Mouse (Mus musculus) spleen, adult 18-20 months (tissue): ENCODE results near the gene Pttg1.

Source experiments
- DNase-seq, 2 experiments: peaks; one replicate each; pipeline ENCODE4 v3.0.0; 2022; ENCODE audit warnings: mixed read lengths in 2 of 2

Gene Pttg1

DNA sequence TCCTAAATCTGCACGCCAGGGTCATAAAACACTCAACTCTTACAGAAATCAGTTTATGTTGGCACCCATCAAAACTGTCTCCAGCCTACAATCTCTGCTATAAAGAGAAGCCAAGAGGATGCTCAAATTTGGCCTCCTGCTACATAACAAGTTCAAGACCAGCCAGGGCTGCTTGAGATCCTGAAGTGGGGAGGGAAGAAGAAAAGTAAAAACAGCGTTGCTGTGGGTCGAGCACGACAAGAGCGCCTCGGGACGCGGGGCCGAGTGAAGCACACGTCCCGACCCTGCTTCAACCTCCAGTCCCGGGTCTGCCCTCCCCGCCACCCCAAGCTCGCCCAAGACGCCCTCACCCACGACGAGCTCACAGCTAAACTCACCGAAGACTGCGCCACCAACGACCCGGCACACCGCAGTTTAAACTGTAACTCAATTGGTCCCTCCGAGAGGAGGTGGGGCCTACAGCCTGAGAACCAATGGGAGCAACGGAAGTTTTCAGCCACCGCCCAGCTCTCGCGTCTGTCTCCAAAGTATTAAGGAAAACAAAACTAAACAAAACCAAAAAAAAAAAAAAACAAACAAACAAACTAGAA lies at the start of gene Pttg1:
Gene Pttg1, minus strand, starts transcription at position 428 of the 590 bp plus-strand sequence.
- DNase-seq = peak; percentile 67 to 70

DNA sequence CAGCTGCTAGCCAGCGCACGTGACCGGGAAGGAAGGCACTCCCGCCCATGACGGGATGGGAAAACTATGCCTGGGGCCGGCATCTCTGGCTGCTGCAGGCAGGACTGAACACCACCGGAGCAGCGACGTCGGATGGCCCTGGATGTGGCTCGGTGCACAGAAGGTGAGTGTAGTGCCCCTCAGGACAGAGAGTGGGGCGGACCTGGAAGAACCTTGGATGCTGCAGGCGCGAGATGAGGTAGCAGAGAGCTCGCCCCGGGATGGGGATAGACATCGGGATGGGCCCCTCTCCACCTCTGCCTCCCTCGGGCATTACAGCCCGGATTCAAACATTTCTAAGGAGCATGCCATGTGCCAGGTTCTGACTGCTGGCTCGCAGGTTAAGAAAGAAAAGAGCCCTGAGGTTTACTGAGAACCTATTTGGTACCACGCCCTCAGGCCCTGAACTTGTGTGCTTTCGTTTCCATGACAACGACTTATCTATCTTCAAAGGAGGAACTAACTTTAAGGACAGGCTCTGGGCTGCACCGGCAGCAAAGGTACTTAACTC lies 48.2 kb upstream of the Pttg1 start, which contains the start of gene C1qtnf2:
Gene C1qtnf2, plus strand, starts transcription at position 52 of the 550 bp plus-strand sequence.
- DNase-seq = no peak

GRCm38 (mm10) chr11:43473635-43474224 lies 47.7 kb upstream of the Pttg1 start:
- DNase-seq = no peak

DNA sequence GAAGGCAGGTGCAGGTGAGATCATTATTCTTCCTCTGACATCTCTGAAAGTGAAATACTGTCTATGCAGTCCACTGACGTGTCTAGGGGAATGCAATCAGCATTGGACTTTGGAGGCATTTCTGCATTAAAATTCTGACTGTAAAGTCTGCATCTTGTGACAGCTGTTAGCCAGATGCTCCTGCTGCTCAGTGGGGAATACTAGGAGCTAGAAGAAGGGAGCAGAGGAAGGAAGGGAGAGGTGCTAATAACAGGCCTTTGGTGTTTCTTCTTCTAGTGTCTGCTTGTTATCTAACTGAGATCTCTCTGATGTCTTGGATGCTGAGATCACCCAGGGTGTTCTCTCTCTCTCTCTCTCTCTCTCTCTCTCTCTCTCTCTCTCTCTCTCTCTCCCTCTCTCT lies 47.1 kb upstream of the Pttg1 start:
- no peak for DNase-seq

DNA sequence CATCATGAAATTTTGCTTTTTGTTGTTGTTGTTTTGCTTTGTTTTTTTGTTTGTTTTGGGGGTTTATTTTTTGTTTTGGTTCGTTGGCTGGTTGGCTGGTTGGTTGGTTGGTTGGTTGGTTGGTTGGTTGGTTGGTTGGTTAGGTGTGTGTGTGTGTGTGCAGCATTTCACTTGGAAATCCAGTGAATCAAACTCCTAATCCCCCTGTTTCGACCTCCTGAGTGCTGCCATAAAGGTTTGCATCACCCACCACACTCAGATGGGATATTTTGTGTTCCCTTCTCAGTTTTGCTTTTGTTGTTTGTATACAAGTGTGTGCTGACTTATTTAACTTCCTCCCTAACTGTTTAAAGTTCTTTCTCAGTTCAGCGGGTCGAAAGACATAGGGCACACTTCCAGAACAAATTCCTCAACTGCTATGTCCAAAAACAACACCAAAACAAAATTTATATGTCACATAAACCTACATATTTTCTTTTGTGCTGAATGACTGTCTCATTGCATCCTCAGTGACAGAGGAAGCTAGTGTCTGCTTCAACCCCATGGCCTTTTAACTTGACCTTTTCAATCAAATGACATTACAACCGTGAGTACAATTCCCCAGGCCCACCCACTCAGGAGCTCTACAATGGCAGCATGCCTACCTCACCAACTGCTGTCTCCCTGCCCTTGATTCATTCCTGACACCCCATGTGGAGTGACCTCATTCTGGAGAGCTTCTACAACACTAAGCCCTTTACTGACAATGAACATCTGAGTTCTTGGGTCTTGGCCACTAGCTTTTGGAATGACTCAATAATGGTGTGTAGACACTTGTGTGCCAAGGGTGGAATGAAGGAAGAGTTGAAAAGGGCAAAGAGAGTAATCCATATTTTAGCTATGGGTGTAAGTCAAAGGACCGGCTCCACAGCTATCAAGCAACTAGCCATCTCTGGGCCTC lies 45.1 kb upstream of the Pttg1 start:
- no peak for DNase-seq

- no peak for DNase-seq
These were observed 44.1 kb upstream of the Pttg1 start for GRCm38 (mm10) chr11:43470118-43470517.

- DNase-seq = no peak
These were observed 37.2 kb upstream of the Pttg1 start for GRCm38 (mm10) chr11:43463204-43463603.

- no peak for DNase-seq
These were observed 26.2 kb upstream of the Pttg1 start for GRCm38 (mm10) chr11:43452266-43452665.

GRCm38 (mm10) chr11:43451322-43451721 lies 25.3 kb upstream of the Pttg1 start:
- DNase-seq = no peak

GRCm38 (mm10) chr11:43449916-43450315 lies 23.9 kb upstream of the Pttg1 start:
- DNase-seq = no peak

GRCm38 (mm10) chr11:43443183-43443582 lies 17.1 kb upstream of the Pttg1 start:
- DNase-seq = no peak

DNA sequence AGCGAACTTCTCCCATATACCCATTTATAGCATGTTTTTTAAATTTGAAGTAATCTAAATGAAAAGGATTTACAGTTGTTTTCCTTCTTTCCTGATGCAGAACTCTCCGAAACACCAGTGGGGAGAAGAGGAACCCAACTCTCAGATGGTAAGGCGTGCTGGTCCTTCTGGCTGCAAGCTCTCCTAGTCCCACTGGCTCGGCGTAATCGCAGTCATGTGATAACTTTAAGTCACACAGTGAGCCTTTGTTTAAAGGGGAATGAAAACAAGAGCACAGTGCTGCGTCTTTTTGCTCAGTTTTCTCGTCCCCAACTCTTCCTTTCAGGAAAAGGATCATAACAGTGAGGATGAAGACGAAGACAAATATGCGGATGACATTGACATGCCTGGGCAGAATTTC lies 15.1 kb upstream of the Pttg1 start:
- no peak for DNase-seq

DNA sequence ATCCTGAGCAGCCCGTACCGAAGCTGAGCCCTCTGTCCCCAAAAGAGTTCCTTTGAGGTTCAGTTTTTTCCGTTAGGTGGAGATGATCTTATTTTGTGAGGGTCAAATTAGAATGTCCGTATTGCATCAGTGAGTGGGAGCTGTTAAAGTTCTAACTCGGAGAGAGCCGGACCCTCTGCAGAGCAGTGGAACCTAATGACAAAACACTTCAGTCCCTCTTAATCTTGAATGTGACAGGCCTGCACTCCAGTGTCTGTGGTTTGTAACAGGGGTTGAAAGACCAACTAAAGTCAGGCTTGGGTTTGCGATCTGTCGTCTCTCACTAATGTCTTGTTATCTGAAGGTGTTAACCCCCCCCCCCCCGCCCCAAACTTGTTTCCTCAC lies 8.0 kb upstream of the Pttg1 start:
- no peak for DNase-seq

- DNase-seq = peak; percentile 61 to 65
These were observed 7.4 kb upstream of the Pttg1 start, which contains the start of gene Slu7 for GRCm38 (mm10) chr11:43433254-43434023. Gene Slu7, plus strand, starts transcription at chr11:43433744.

GRCm38 (mm10) chr11:43426414-43426884 lies 398 bp upstream of the Pttg1 start:
- peak in 1 of 2 experiments; percentile 20 for DNase-seq

DNA sequence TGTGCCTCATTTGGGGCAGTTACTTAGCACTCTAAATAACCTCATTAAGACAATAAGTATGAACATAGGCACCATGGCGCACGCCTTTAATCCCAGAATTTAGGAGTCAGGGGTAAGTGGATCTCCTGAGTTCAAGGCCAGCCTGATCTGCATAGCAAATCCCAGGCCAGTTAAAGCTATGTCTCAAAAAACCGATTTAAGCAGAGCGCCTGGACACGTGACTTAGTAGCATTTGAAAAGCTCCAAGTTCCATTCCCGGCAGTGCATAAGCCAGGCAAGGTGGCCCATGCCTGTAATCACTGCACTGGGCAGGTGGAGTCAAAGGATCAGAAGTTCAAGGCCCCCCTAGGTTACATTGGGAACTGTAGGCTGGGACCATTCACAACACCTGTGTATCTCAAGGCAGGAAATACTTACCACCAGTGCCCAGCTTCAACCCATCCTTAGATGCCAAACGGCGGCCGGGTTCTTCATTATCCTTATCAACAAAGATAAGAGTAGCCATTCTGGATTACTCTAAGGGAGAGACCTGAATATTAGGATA lies 813 bp downstream of the Pttg1 start:
- no peak for DNase-seq

DNA sequence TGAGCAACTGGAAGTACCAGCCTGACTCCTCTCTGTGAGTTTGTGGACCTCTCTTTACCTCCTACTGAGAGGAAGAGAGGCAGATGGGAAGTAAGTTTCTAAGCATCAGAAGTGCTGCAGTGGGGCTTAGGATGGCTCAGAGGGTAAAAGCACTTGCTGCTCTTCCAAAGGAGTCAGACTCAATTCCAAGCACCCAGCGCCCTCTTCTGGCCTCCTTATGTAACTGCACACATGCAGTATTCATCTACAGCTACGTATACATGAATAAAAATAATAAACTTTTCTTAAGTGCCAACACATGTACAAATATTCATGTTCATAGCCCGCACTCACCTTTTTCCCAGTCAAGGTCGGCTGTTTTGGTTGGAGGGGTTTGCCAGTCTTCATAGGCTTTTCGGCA lies 1.7 kb downstream of the Pttg1 start:
- no peak for DNase-seq

DNA sequence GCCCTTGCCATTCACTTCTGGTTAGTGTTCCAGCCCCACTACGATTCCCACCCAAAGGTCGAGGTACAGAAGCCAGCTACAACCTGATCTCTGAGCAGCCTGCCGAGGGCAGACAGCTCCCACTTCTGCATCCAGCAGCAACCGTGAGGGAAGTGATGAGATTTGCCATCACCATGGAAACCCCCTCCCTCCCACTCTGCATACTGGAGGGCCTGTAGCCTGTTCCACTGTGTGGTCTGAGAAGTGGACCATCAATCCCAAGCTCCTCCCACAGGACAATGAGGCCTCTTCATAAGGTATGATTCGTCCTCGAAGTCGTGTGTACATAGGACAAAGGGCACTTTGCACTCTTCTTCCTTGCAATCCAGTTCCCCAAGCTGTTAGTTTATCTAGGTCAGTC lies 8.8 kb downstream of the Pttg1 start:
- no peak for DNase-seq

GRCm38 (mm10) chr11:43412771-43413451 lies 13.1 kb downstream of the Pttg1 start:
- peak; percentile 32 to 78 for DNase-seq

GRCm38 (mm10) chr11:43411413-43411812 lies 14.6 kb downstream of the Pttg1 start:
- DNase-seq = peak; percentile 55 to 78

DNA sequence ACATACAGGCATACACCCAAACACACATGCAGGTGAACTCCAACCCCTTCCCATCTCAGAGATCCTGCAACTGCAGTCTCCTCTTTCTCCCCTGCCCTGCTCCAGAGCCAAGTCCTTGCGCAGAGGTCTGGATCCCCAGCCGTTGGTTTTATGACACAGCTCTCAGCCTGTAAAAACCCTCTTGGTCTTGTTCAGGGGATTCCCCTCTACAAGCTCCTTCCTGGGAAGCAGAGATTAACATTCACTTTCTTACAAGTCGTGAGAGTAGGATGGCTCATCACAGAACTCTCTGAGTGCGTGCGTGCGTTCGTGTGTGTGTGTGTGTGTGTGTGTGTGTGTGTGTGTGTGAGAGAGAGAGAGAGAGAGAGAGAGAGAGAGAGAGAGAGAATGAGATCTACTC lies 15.8 kb downstream of the Pttg1 start:
- no peak for DNase-seq
